8 mouse cellular contexts compared by ENCODE assay signal in the genomic region with DNA sequence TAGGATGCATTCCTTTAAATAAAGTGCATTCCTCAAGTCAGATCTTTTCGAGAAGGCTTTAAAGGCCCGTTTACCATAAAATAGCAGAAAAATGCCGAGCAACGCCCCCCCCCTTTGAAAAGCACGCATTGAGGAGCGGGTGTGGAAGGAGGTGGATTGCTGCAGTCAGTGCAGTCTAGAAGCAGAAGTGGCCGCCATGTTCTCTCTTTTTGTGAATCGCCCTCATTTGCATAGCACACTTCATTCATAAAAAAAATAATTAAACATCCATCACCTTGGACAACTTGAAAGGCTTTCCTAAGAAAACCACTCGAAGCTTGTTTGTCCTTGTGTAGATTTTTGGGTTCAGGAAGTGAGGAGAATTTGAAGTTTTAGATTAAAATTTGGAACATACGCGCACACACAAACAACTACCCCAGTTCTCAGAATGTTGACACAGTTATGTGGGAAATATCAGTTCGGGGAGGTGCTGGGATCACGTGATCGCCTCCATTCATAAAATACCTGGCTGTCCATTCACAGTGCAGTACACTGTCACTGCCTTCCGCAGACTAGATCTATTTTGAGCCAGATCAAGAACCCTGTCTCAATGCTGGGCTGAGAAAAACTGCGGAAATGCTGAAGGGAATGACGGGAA. TPM values are rescaled to one million over a fixed set of nuclear protein-coding genes. Genes with fewer than 3 reads are reported as not detected.
DNase-seq lines count a peak whose midpoint lies in the region; ATAC-seq and TF ChIP-seq lines count a peak whose summit lies in the region.

No protein-coding gene starts in this region.

- peak overlapping the region; percentile 97 for H3K9ac ChIP-seq in MEL (ENCODE audit: control insufficient read depth, low read depth, low read length, poor library complexity, severe bottlenecking)
- H3K9ac ChIP-seq in embryonic facial prominence, embryonic 15.5 days, result peak overlapping the region; percentile 97; the same call in 1 of the 2 replicates
- peak overlapping the region; percentile 99 for H3K9ac ChIP-seq in lung, embryonic 16.5 days (ENCODE audit: low read length)

- no peaks in the 10 kb centered on the region for H3K27me3 ChIP-seq in MEL (ENCODE audit: control insufficient read depth in 1 of 2, insufficient read depth in 2 of 2, low read length in 2 of 2)
- H3K27me3 ChIP-seq in embryonic facial prominence, embryonic 15.5 days, result no peaks in the 10 kb centered on the region
- no peaks in the 10 kb centered on the region for H3K27me3 ChIP-seq in lung, embryonic 16.5 days (ENCODE audit: control insufficient read depth, insufficient read depth, low read depth, low read length)

- 2% methylated on average over 17 of the region's 17 CpGs for WGBS in embryonic facial prominence, embryonic 15.5 days
- under 1% methylated on average over 17 of the region's 17 CpGs for WGBS in lung, embryonic 16.5 days

- intact Hi-C loops in heart, postnatal 10 days (cut with DNase I), result loop anchor here (5.0 kb wide), 2 partner anchors 109 to 201 kb away; no protein-coding TSS in a partner anchor

- peak in 1 of 2 experiments; percentile 50; a peak in 2 of 4 replicates for TF ChIP-seq POLR2A in MEL (IDR thresholded peaks at IDR 0.05; ENCODE audit: control insufficient read depth in 1 of 2, insufficient read depth in 1 of 2, low read depth in 1 of 2, low read length in 2 of 2, poor library complexity in 1 of 2)
- no peak for TF ChIP-seq POLR2A in bone marrow macrophage, adult 2 months (IDR thresholded peaks at IDR 0.05; ENCODE audit: borderline replicate concordance, low read depth, low read length)

- peak overlapping the region; percentile 92 to 98 for H3K4me3 ChIP-seq in MEL (ENCODE audit: control insufficient read depth in 1 of 2, insufficient read depth in 1 of 2, low read depth in 2 of 2, low read length in 2 of 2)
- H3K4me3 ChIP-seq in bone marrow macrophage, adult 2 months (ENCODE audit: insufficient read depth, low read length), result peak overlapping the region; percentile 71
- peak overlapping the region; percentile 93 for H3K4me3 ChIP-seq in embryonic facial prominence, embryonic 15.5 days (replicated peaks)
- H3K4me3 ChIP-seq in lung, embryonic 16.5 days (ENCODE audit: low read length), result peak overlapping the region; percentile 98

- peaks cover 0 to 3% of the 10 kb centered on the region in 2 experiments; a peak in 2 of 4 replicates for H3K4me1 ChIP-seq in MEL (ENCODE audit: control insufficient read depth in 1 of 2, insufficient read depth in 2 of 2, low read length in 2 of 2)
- peaks cover 14% of the 10 kb centered on the region for H3K4me1 ChIP-seq in bone marrow macrophage, adult 2 months (ENCODE audit: control insufficient read depth, insufficient read depth, low read length)
- H3K4me1 ChIP-seq in embryonic facial prominence, embryonic 15.5 days, result peaks cover 12% of the 10 kb centered on the region
- peaks cover 20% of the 10 kb centered on the region for H3K4me1 ChIP-seq in lung, embryonic 16.5 days (replicated peaks; ENCODE audit: control insufficient read depth, insufficient read depth, low read length)

- no peak for TF ChIP-seq RAD21 in MEL (IDR thresholded peaks at IDR 0.05; ENCODE audit: low read depth, low read length)

- TF ChIP-seq CTCF in MEL (IDR thresholded peaks at IDR 0.05 in 2 of 3, conservative IDR thresholded peaks at IDR 0.05 in 1 of 3; ENCODE audit: control insufficient read depth in 1 of 3, insufficient read depth in 1 of 3, low read depth in 2 of 3, low read length in 3 of 3, poor library complexity in 1 of 3, severe bottlenecking in 1 of 3), result no peak
- no peak for TF ChIP-seq CTCF in bone marrow macrophage, adult 2 months (IDR thresholded peaks at IDR 0.05; ENCODE audit: low read depth, low read length)

- peak; percentile 89 for DNase-seq in MEL (ENCODE audit: low read depth, low spot score)
- peak; percentile 77 to 81 for DNase-seq in heart, postnatal 10 days
- DNase-seq in kidney, postnatal 4 days, result peak; percentile 48 to 66
- peak; percentile 53 for DNase-seq in retina, adult 2 months (ENCODE audit: low read depth, low spot score)
- peak; percentile 61 for DNase-seq in yolk sac, embryonic 10.5 days (ENCODE audit: low spot score)

- no peaks in the 10 kb centered on the region for H3K9me3 ChIP-seq in MEL (replicated peaks; ENCODE audit: insufficient read depth, low read length)
- H3K9me3 ChIP-seq in embryonic facial prominence, embryonic 15.5 days (replicated peaks), result no peaks in the 10 kb centered on the region
- no peaks in the 10 kb centered on the region for H3K9me3 ChIP-seq in lung, embryonic 16.5 days (ENCODE audit: control insufficient read depth, low read length)

- peak overlapping the region; percentile 67 for H3K4me2 ChIP-seq in embryonic facial prominence, embryonic 15.5 days (replicated peaks)
- peak overlapping the region; percentile 79 for H3K4me2 ChIP-seq in lung, embryonic 16.5 days (ENCODE audit: low read depth, low read length)

- peaks cover 42% of the 10 kb centered on the region for H3K79me2 ChIP-seq in MEL (ENCODE audit: control insufficient read depth, insufficient read depth, low read length, poor library complexity)

- TF ChIP-seq EP300 in MEL (IDR thresholded peaks at IDR 0.05; ENCODE audit: low read depth in 1 of 2, low read length in 2 of 2), result 0 out of 4 replicates have a peak, but pooled peaks of 1 of the 2 experiments have one; percentile 10

- H3K36me3 ChIP-seq in MEL (ENCODE audit: control insufficient read depth in 1 of 2, insufficient read depth in 2 of 2, low read length in 2 of 2), result peaks cover 0 to 20% of the 10 kb centered on the region in 2 experiments; a peak in 3 of 4 replicates
- no peaks in the 10 kb centered on the region for H3K36me3 ChIP-seq in embryonic facial prominence, embryonic 15.5 days
- H3K36me3 ChIP-seq in lung, embryonic 16.5 days (ENCODE audit: control insufficient read depth, insufficient read depth, low read length), result peaks cover 3% of the 10 kb centered on the region; the same call in 1 of the 2 replicates

- H3K27ac ChIP-seq in MEL (ENCODE audit: control insufficient read depth, low read depth, low read length), result peak overlapping the region; percentile 67
- H3K27ac ChIP-seq in bone marrow macrophage, adult 2 months (ENCODE audit: insufficient read depth, low read depth, low read length), result peak overlapping the region; percentile 95
- H3K27ac ChIP-seq in embryonic facial prominence, embryonic 15.5 days (replicated peaks), result peak overlapping the region; percentile 48
- H3K27ac ChIP-seq in lung, embryonic 16.5 days (ENCODE audit: low read length), result peak overlapping the region; percentile 55

- no peak for ATAC-seq in embryonic facial prominence, embryonic 15.5 days (ENCODE audit: insufficient number of reproducible peaks, low FRiP score, low TSS enrichment, low read depth)
- ATAC-seq in lung, embryonic 16.5 days (ENCODE audit: low read depth), result no peak

TF ChIP-seq in MEL, 35 proteins besides CTCF, POLR2A, EP300 and RAD21:
- TF ChIP-seq UBTF (IDR thresholded peaks at IDR 0.05; ENCODE audit: borderline replicate concordance, insufficient read depth, low read depth, low read length), result no peak
- TF ChIP-seq SMC3 (IDR thresholded peaks at IDR 0.05; ENCODE audit: low read depth, low read length), result no peak
- TF ChIP-seq GATA1 (IDR thresholded peaks at IDR 0.05; ENCODE audit: low read depth, low read length), result no peak
- peak; percentile 95 for TF ChIP-seq USF1 (IDR thresholded peaks at IDR 0.05; ENCODE audit: low read depth, low read length)
- no peak for TF ChIP-seq ELF1 (IDR thresholded peaks at IDR 0.05; ENCODE audit: low read depth, low read length)
- peak; percentile 51 to 80; a peak in 3 of 4 replicates for TF ChIP-seq USF2 (IDR thresholded peaks at IDR 0.05; ENCODE audit: borderline replicate concordance in 1 of 2, insufficient read depth in 1 of 2, low read depth in 1 of 2, low read length in 2 of 2)
- peak; percentile 43; the same call in 1 of the 2 replicates for TF ChIP-seq ETS1 (IDR thresholded peaks at IDR 0.05; ENCODE audit: low read depth, low read length)
- TF ChIP-seq SIN3A (IDR thresholded peaks at IDR 0.05; ENCODE audit: low read length), result peak; percentile 78
- no peak for TF ChIP-seq E2F4 (IDR thresholded peaks at IDR 0.05; ENCODE audit: borderline replicate concordance, low read depth, low read length)
- peak; percentile 74; the same call in 1 of the 2 replicates for TF ChIP-seq MAX (IDR thresholded peaks at IDR 0.05; ENCODE audit: low read length)
- TF ChIP-seq BHLHE40 (IDR thresholded peaks at IDR 0.05; ENCODE audit: borderline replicate concordance, low read depth, low read length), result peak; percentile 83; the same call in 1 of the 2 replicates
- TF ChIP-seq HCFC1 (IDR thresholded peaks at IDR 0.05; ENCODE audit: low read depth, low read length), result no peak
- no peak for TF ChIP-seq KAT2A (conservative IDR thresholded peaks at IDR 0.05; ENCODE audit: low read depth, low read length)
- no peak for TF ChIP-seq TAL1 (IDR thresholded peaks at IDR 0.05; ENCODE audit: low read length)
- TF ChIP-seq MXI1 (IDR thresholded peaks at IDR 0.05; ENCODE audit: low read depth, low read length), result peak; percentile 67
- peak; percentile 80 for TF ChIP-seq ZNF384 (IDR thresholded peaks at IDR 0.05; ENCODE audit: low read depth, low read length)
- TF ChIP-seq MYC (IDR thresholded peaks at IDR 0.05; ENCODE audit: low read depth, low read length), result peak; percentile 52; the same call in 1 of the 2 replicates
TF ChIP-seq in MEL: peak in this region for 9.

RNA-seq across cellular contexts. Expression of a gene that starts 1.6 kb away (rescaled TPM):
- total RNA-seq in MEL (2012; rRNA removed), result 19.9 and 21.9 TPM in 2 replicates
- 10 to 100 TPM in 1 of 2 experiments, not detected in 1; 14.3 TPM for polyA plus RNA-seq in MEL (2012; ENCODE audit: insufficient read depth in 1 of 2, insufficient read length in 2 of 2, low read depth in 1 of 2, low replicate concordance in 2 of 2, missing spikeins in 1 of 2)
- 53.4 and 59.1 TPM in 2 replicates for polyA plus RNA-seq in bone marrow macrophage, adult 2 months (2012; ENCODE audit: insufficient read depth, insufficient read length, missing spikeins)
- 17.5 and 18.9 TPM in 2 replicates for polyA plus RNA-seq in embryonic facial prominence, embryonic 15.5 days (2015; fragmentation: Nextera tagmentation; extraction: Ambion mirVana)
- 10 to 100 TPM; 23.7 to 30.8 TPM for total RNA-seq in heart, postnatal 10 days (2021)
- 9.8 and 10.4 TPM in 2 replicates for polyA plus RNA-seq in lung, embryonic 16.5 days (2015; fragmentation: Nextera tagmentation; extraction: Ambion mirVana)
